11 mouse cellular contexts compared by ENCODE assay signal in the genomic region with DNA sequence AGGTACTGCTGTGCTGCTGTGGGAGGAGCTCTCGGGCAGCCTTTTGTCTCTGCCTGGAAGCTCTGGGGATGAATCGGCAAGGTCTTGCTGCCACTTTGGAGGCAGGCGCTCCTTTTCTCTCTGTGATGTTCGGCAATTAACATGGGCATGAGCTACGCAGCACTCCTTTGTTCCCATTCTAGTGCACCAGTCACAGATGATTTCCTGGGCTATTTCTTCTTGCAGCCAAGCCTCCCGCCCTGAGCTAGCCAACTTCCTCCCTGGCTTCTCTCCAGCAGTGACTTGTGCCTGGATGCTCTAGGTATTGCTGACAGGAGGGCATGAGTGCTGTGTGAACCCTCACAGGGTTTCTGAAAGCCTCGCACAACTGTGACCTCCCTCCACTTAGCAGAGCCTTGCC. TPM values are rescaled to one million over a fixed set of nuclear protein-coding genes. Genes with fewer than 3 reads are reported as not detected.
DNase-seq lines count a peak whose midpoint lies in the region; ATAC-seq and TF ChIP-seq lines count a peak whose summit lies in the region.
"Had no signal": no experiment of that assay in that cellular context is flagged by ENCODE, and none has a peak within 500 bp of the region (broad histone marks: within the 10 kb centered on the region; RNA-seq: fewer than 3 reads in every experiment).

No protein-coding gene starts in this region.

- H3K9me3 ChIP-seq in kidney, embryonic 14.5 days (ENCODE audit: control insufficient read depth, low read length): no peaks in the 10 kb centered on the region
- no peaks in the 10 kb centered on the region for H3K9me3 ChIP-seq in heart, embryonic 13.5 days
- H3K9me3 ChIP-seq: embryonic facial prominence, embryonic 15.5 days; liver, embryonic 15.5 days had no signal

- H3K4me3 ChIP-seq in kidney, adult 2 months (ENCODE audit: insufficient read depth, low read depth, low read length): no peak overlapping the region
- no peak overlapping the region for H3K4me3 ChIP-seq in kidney, embryonic 14.5 days (ENCODE audit: low read length)
- no peak overlapping the region for H3K4me3 ChIP-seq in heart, embryonic 13.5 days
- no peak overlapping the region for H3K4me3 ChIP-seq in thymus, adult 2 months (ENCODE audit: control insufficient read depth, insufficient read depth, low read length)
- H3K4me3 ChIP-seq: embryonic facial prominence, embryonic 15.5 days; liver, embryonic 15.5 days; myocyte had no signal

- TF ChIP-seq CTCF in kidney, adult 2 months (conservative IDR thresholded peaks at IDR 0.05; ENCODE audit: insufficient read depth, insufficient read length, low read depth, low read length): no peak
- no peak for TF ChIP-seq CTCF in thymus, adult 2 months (IDR thresholded peaks at IDR 0.05; ENCODE audit: borderline replicate concordance, control insufficient read depth, extremely low read depth, insufficient read depth, low read length, poor library complexity)

- no peaks in the 10 kb centered on the region for H3K4me1 ChIP-seq in kidney, adult 2 months (ENCODE audit: control insufficient read depth, insufficient read depth, low read length)
- H3K4me1 ChIP-seq in kidney, embryonic 14.5 days (ENCODE audit: control insufficient read depth, insufficient read depth, low read length): no peaks in the 10 kb centered on the region
- peaks cover 26% of the 10 kb centered on the region for H3K4me1 ChIP-seq in heart, embryonic 13.5 days
- H3K4me1 ChIP-seq in thymus, adult 2 months (replicated peaks; ENCODE audit: control insufficient read depth, insufficient read depth, low read length): no peaks in the 10 kb centered on the region

- no peak for TF ChIP-seq POLR2A in kidney, adult 2 months (IDR thresholded peaks at IDR 0.05; ENCODE audit: low read depth, low read length)
- TF ChIP-seq POLR2A in thymus, adult 2 months (IDR thresholded peaks at IDR 0.05; ENCODE audit: control insufficient read depth, extremely low read depth, insufficient read depth, low read length, poor library complexity): no peak

- H3K36me3 ChIP-seq in kidney, adult 2 months (ENCODE audit: control insufficient read depth, insufficient read depth, low read length): no peaks in the 10 kb centered on the region
- peaks cover 97% of the 10 kb centered on the region for H3K36me3 ChIP-seq in kidney, embryonic 14.5 days (ENCODE audit: control insufficient read depth, insufficient read depth, low read length)
- peaks cover 94% of the 10 kb centered on the region for H3K36me3 ChIP-seq in heart, embryonic 13.5 days
- H3K36me3 ChIP-seq in thymus, adult 2 months (ENCODE audit: control insufficient read depth, insufficient read depth, low read length): peaks cover 61% of the 10 kb centered on the region

- no peak overlapping the region for H3K9ac ChIP-seq in kidney, embryonic 14.5 days (ENCODE audit: low read depth, low read length)
- peak overlapping the region; percentile 5; the same call in 1 of the 2 replicates for H3K9ac ChIP-seq in heart, embryonic 13.5 days
- H3K9ac ChIP-seq: embryonic facial prominence, embryonic 15.5 days; liver, embryonic 15.5 days had no signal

- DNase-seq in adrenal gland, adult (ENCODE audit: inconsistent age in 2 of 2, low spot score in 1 of 2): peak; percentile 33 to 66
- no peak for DNase-seq in adrenal gland, postnatal 4 days (ENCODE audit: low spot score in 2 of 2)
- peak; percentile 52 for DNase-seq in kidney, adult 2 months
- DNase-seq in lung, postnatal 25 days (ENCODE audit: low spot score): peak; percentile 29
- DNase-seq in thymus, adult 2 months: no peak

- no peak overlapping the region for H3K27ac ChIP-seq in kidney, adult 2 months (ENCODE audit: insufficient read depth, low read depth, low read length)
- H3K27ac ChIP-seq in kidney, embryonic 14.5 days (ENCODE audit: low read depth, low read length): no peak overlapping the region
- H3K27ac ChIP-seq in heart, embryonic 13.5 days (replicated peaks): peak overlapping the region; percentile 39; the same call in 1 of the 2 replicates
- no peak overlapping the region for H3K27ac ChIP-seq in thymus, adult 2 months (ENCODE audit: control insufficient read depth, insufficient read depth, low read length)
- H3K27ac ChIP-seq: embryonic facial prominence, embryonic 15.5 days; liver, embryonic 15.5 days had no signal

- ATAC-seq in kidney, embryonic 14.5 days (ENCODE audit: low FRiP score, low TSS enrichment): no peak
- ATAC-seq in heart, embryonic 13.5 days (ENCODE audit: extremely low read depth, insufficient number of reproducible peaks, low FRiP score, low TSS enrichment): no peak
- ATAC-seq in activated CD4-positive, CD25-positive, alpha-beta regulatory T cell, adult 4 months: no peak

- H3K4me2 ChIP-seq in kidney, embryonic 14.5 days (replicated peaks; ENCODE audit: low read depth, low read length): no peak overlapping the region
- H3K4me2 ChIP-seq in heart, embryonic 13.5 days: no peak overlapping the region
- H3K4me2 ChIP-seq: embryonic facial prominence, embryonic 15.5 days; liver, embryonic 15.5 days had no signal

- no peaks in the 10 kb centered on the region for H3K27me3 ChIP-seq in kidney, adult 2 months (replicated peaks; ENCODE audit: control insufficient read depth, insufficient read depth, low read length)
- no peaks in the 10 kb centered on the region for H3K27me3 ChIP-seq in kidney, embryonic 14.5 days (ENCODE audit: control insufficient read depth, insufficient read depth, low read length)
- H3K27me3 ChIP-seq in heart, embryonic 13.5 days (replicated peaks): no peaks in the 10 kb centered on the region
- no peaks in the 10 kb centered on the region for H3K27me3 ChIP-seq in thymus, adult 2 months (ENCODE audit: control insufficient read depth, insufficient read depth, low read length)
- H3K27me3 ChIP-seq: embryonic facial prominence, embryonic 15.5 days; liver, embryonic 15.5 days had no signal

- 46% methylated on average over 7 of the region's 7 CpGs for WGBS in kidney, adult 2 months
- WGBS in kidney, embryonic 14.5 days: 64% methylated on average over 7 of the region's 7 CpGs
- 72% methylated on average over 7 of the region's 7 CpGs for WGBS in heart, embryonic 13.5 days
- WGBS in thymus, adult 2 months: 75% methylated on average over 7 of the region's 7 CpGs

RNA-seq across cellular contexts. Expression of a gene that starts 17.9 kb away (rescaled TPM):
- 10 to 100 TPM; 34.1 to 38.4 TPM for total RNA-seq in adrenal gland, postnatal 4 days (2021)
- 21.4 and 22.9 TPM in 2 replicates for polyA plus RNA-seq in kidney, adult 2 months (2012; rRNA removed)
- 184 and 185 TPM in 2 replicates for polyA plus RNA-seq in kidney, embryonic 14.5 days (2014; fragmentation: Nextera tagmentation; extraction: Ambion mirVana)
- polyA plus RNA-seq in heart, embryonic 13.5 days (2015; fragmentation: Nextera tagmentation; extraction: Ambion mirVana): 79.5 and 86.1 TPM in 2 replicates
- polyA plus RNA-seq in activated CD4-positive, CD25-positive, alpha-beta regulatory T cell, adult 4 months (2017; shearing (Covaris generic)): 10 to 100 TPM; 52.0 to 75.2 TPM
- 52.1 and 52.2 TPM in 2 replicates for polyA plus RNA-seq in thymus, adult 2 months (2012; rRNA removed)

RNA-seq across cellular contexts. Expression of a gene that starts 35.6 kb away (rescaled TPM):
- total RNA-seq in adrenal gland, postnatal 4 days (2021): 100 to 1,000 TPM; 215 to 222 TPM
- polyA plus RNA-seq in kidney, adult 2 months (2012; rRNA removed): 146 and 187 TPM in 2 replicates
- 132 and 245 TPM in 2 replicates for polyA plus RNA-seq in kidney, embryonic 14.5 days (2014; fragmentation: Nextera tagmentation; extraction: Ambion mirVana)
- polyA plus RNA-seq in heart, embryonic 13.5 days (2015; fragmentation: Nextera tagmentation; extraction: Ambion mirVana): 176 and 177 TPM in 2 replicates
- polyA plus RNA-seq in activated CD4-positive, CD25-positive, alpha-beta regulatory T cell, adult 4 months (2017; shearing (Covaris generic)): 100 to 1,000 TPM; 183 to 192 TPM
- polyA plus RNA-seq in thymus, adult 2 months (2012; rRNA removed): 287 and 301 TPM in 2 replicates

RNA-seq across cellular contexts. Expression of a gene that starts 36.8 kb away (rescaled TPM):
- 10 to 100 TPM; 21.2 to 24.1 TPM for total RNA-seq in adrenal gland, postnatal 4 days (2021)
- 32.5 and 38.7 TPM in 2 replicates for polyA plus RNA-seq in kidney, adult 2 months (2012; rRNA removed)
- 49.1 and 49.3 TPM in 2 replicates for polyA plus RNA-seq in kidney, embryonic 14.5 days (2014; fragmentation: Nextera tagmentation; extraction: Ambion mirVana)
- 16.5 and 18.6 TPM in 2 replicates for polyA plus RNA-seq in heart, embryonic 13.5 days (2015; fragmentation: Nextera tagmentation; extraction: Ambion mirVana)
- polyA plus RNA-seq in activated CD4-positive, CD25-positive, alpha-beta regulatory T cell, adult 4 months (2017; shearing (Covaris generic)): 10 to 100 TPM; 28.4 to 30.5 TPM
- polyA plus RNA-seq in thymus, adult 2 months (2012; rRNA removed): 79.5 and 83.6 TPM in 2 replicates

Comparison
In these comparisons a context has a peak if more than half of its experiments do, and no peak if none do; other contexts are left out.
1. DNase-seq: peak in adrenal gland, adult (2 of 2), kidney, adult 2 months (single experiment) and lung, postnatal 25 days (single experiment); none in adrenal gland, postnatal 4 days (0 of 2) and thymus, adult 2 months (single experiment).